Mouse (Mus musculus) mesoderm, embryonic 11.5 days (tissue): ENCODE measurements at regions not wholly inside any gene's neighbourhood (a gene's known extent, or its start where the extent isn't known, plus 50 kb on each side); places are given as distances from the start of the nearest gene placed in this dataset.

Experiments used
- DNase-seq: peaks from one replicate; pipeline ENCODE4 v3.0.0-alpha.2; 2012; ENCODE audit warnings: low read depth, low spot score

- no peak for DNase-seq
These were observed 367.3 kb upstream of the Runx1 start for GRCm38 (mm10) chr16:93193263-93193662.

- DNase-seq: no peak
These were observed 366.8 kb upstream of the Runx1 start for GRCm38 (mm10) chr16:93192651-93193173.

- DNase-seq: no peak
These were observed 365.2 kb upstream of the Runx1 start for GRCm38 (mm10) chr16:93191174-93191573.

- DNase-seq: no peak
These were observed 364.4 kb upstream of the Runx1 start for GRCm38 (mm10) chr16:93190301-93190700.

GRCm38 (mm10) chr16:93189875-93190274 is 363.9 kb upstream of the Runx1 start:
- no peak for DNase-seq

- no peak for DNase-seq
These were observed 363.5 kb upstream of the Runx1 start for GRCm38 (mm10) chr16:93189412-93189811.

- DNase-seq: no peak
These were observed 360.6 kb upstream of the Runx1 start for GRCm38 (mm10) chr16:93186554-93186953.

GRCm38 (mm10) chr16:93182656-93183055 is 356.7 kb upstream of the Runx1 start:
- no peak for DNase-seq

GRCm38 (mm10) chr16:93181497-93181896 is 355.5 kb upstream of the Runx1 start:
- no peak for DNase-seq

GRCm38 (mm10) chr16:93180213-93180612 is 354.3 kb upstream of the Runx1 start:
- DNase-seq: no peak

- DNase-seq: no peak
These were observed 340.7 kb upstream of the Runx1 start for GRCm38 (mm10) chr16:93166667-93167066.

GRCm38 (mm10) chr16:93158526-93159226 is 332.7 kb upstream of the Runx1 start:
- no peak for DNase-seq

- DNase-seq: no peak
These were observed 327.8 kb upstream of the Runx1 start for GRCm38 (mm10) chr16:93153545-93154329.

- no peak for DNase-seq
These were observed 327.0 kb upstream of the Runx1 start for GRCm38 (mm10) chr16:93152765-93153489.

GRCm38 (mm10) chr16:93152057-93152456 is 326.1 kb upstream of the Runx1 start:
- no peak for DNase-seq

- DNase-seq: no peak
These were observed 325.7 kb upstream of the Runx1 start for GRCm38 (mm10) chr16:93151652-93152051.

GRCm38 (mm10) chr16:93150451-93150850 is 324.5 kb upstream of the Runx1 start:
- no peak for DNase-seq

GRCm38 (mm10) chr16:93147525-93148222 is 321.7 kb upstream of the Runx1 start:
- DNase-seq: no peak

- no peak for DNase-seq
These were observed 320.9 kb upstream of the Runx1 start for GRCm38 (mm10) chr16:93146812-93147211.

GRCm38 (mm10) chr16:93145617-93146016 is 319.7 kb upstream of the Runx1 start:
- no peak for DNase-seq

GRCm38 (mm10) chr16:93144033-93144432 is 318.1 kb upstream of the Runx1 start:
- DNase-seq: no peak

- DNase-seq: no peak
These were observed 317.2 kb upstream of the Runx1 start for GRCm38 (mm10) chr16:93143164-93143563.
